Mouse (Mus musculus): Measurements from ENCODE around the gene Anapc1. TPM values are rescaled to one million over a fixed set of nuclear protein-coding genes. Genes with fewer than 3 reads are reported as not detected.

The Anapc1 gene
- total RNA-seq, 2 experiments from 2014 or later, result 50.6 to 51.0 TPM

DNA sequence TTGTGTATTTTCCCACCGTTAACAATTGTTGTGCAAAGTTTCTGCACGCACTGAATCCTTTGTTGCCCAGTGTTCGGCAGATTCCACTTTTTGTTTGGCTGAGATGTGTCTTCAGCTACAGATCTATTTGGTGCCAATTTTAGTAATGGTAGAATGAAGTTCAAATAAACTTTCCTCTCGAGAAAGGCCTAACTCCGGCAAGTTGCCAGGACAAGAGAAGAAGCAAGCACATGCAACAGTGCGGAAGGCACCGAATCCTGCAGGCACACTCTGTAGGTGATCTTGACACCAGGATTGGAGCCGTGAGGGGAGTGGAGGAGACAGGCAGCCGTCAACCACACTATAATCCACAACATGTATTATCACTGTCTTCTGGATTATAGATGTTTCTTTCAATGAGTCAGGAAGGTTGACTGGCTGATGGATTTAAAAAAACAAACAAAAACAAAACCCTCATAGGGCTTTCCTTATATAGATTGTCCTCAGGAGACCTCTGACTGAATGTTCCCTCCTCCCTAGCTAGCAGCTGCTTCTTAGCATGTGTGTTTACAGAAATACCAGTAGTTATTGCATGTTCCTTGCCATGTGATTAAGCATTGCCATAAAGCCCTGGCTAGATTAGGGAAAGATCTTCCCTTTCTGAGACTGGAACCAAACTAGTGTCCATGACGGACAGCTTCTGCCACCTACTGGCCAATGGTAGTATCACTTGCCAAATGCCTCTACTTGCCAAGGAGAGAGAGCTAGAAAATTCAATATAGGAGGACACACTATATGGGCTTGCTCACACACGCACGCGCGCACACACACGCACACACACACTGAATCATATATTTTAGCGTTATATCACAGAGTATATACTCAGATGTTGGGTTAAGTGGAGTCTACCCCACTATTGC is 114.2 kb downstream of the Anapc1 start:
- intact Hi-C loops (cut with DNase I), result loop anchor here (1.0 to 10.0 kb wide), 5 partner anchors 160 to 684 kb away; no protein-coding TSS in a partner anchor
- peak; percentile 82 to 91 for DNase-seq

DNA sequence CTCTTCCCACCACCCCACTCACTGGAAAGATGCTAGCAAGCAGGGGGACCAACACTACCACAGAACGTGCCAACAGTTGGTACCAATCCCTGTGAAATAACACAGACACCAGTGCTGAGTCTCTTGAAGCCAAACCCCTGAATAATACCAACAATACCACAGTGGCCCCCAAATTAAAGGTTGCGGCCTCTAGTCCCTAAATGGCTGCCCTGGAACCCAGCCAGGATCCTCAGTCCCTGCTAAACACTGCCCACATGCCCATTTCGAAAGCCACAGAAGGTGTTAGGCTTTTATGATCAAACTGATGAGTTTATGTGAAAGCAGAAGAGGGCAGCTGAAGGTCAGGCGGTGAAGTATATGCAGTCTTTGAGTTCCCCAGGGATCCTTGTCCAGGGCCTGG is 116.2 kb downstream of the Anapc1 start:
- DNase-seq, result no peak
- intact Hi-C loops (cut with DNase I), result loop anchor here (5.0 to 10.0 kb wide), 2 partner anchors 174 to 286 kb away; no protein-coding TSS in a partner anchor

DNA sequence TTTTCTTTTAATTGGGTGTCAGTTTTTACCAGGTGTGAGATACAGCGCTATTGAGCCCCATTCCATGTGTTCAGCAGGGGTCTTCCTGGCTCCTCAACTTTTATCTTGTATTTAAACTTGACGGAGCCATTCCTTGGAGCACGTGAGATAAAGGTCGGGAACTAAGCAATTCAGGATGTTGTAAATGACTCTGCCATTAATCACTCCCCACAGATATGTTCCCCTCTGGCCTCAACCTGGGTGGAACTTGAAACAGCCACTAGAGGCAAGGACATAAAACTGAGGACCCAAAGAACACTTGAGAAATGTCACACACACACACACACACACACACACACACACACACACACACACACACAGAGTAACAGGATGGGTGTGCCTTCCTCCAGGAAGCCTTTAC is 118.7 kb downstream of the Anapc1 start:
- intact Hi-C loops (cut with DNase I), result no loop called here
- DNase-seq, result no peak

DNA sequence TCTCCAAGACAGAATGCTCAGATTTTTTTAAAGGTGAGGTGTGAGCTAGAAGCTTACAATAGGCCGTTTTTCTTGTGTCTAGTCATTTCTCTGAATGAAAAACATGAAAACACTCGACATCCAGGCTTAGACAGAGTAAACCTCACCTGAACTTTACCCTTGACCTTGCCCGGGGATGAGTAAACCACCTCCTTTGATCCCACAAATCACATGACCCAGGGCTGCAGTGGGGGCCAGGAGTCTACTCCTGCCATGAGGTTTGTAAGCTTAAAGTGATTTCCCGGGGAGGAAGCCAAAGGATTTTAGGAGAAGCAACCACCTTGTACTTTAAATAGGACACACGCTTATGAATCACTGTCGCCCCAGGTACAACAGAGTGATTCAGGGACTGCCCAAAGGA is 119.2 kb downstream of the Anapc1 start:
- intact Hi-C loops (cut with DNase I), result no loop called here
- no peak for DNase-seq

DNA sequence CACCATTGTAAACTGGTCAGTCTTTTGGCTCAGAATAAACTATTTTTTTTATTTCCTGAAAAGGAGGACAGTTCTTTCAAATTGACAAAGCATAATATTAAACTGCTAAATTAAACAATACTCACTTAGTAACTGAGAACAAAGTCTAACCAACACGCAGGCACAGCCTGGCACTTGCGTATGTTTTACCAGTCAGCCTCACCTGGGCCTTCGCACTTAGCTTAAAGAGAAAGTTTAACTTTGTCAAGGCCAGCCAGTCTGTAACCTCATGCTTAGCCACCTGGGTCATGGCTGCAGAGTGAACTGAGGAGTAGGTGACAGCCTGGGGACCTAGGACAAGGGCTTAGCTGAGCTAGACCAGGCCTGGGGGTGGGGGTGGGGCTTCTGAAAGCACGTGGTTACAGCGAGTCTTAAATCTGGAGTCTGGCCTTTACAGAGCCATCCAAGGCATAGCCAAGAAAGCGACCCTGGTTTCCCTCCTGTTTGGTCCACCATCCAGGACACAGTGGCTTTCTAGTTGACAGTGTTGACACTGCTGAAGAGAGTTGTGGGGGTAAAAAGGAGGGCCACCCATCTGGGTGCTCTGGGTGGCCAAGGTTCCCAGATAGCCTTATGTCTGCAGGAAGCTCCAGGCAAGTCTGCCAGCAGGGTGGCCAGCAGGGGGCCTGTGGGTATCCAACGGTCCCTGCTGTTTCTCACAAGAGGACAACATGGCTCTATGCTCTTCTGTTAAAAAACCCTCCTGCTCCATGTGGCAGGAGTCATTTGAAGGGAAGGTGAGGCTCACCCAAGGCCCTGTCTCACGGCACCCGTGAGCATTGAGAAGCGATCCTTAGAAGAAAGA is 120.7 kb downstream of the Anapc1 start:
- intact Hi-C loops (cut with DNase I), result no loop called here
- peak; percentile 11 to 16 for DNase-seq

DNA sequence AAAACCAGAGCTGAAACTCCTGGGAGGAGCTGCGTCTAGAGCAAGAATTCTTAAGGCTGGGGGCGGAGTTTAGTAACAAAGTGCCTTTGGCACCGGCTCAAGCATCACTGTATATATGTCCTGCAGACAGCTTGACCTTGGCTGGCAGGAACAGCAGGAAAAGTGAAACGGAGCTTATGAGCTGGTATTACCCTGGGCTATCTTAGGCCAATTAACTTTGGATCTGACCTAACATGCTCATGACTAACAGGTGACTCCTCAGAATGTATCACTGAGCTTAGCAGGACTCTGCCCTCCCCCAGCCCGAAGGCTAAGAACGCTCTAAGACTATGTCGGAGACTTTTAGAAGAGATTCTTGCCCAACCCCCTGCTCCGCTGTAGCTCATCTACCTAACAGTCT is 121.3 kb downstream of the Anapc1 start:
- no peak for DNase-seq
- intact Hi-C loops (cut with DNase I), result no loop called here

DNA sequence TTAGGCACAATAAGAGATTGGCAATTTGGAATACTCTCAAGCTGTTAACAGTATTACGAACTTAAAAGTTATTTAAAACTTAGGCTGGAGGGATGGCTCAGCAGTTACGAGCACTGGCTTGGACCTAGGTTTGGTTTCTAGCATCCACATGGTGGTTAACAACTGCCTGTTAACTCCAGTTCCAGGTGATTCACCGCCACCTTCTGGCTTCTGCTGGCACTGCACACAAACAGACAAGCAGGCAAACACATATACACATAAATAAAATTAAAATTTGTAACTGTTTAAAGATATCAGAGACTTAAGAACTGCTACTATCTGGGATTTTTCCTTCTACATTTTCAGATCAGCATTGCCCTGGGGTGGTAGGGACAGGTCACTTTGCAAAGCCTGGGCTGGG is 123.0 kb downstream of the Anapc1 start:
- DNase-seq, result no peak
- intact Hi-C loops (cut with DNase I), result no loop called here

Other genes starting within 250 kb of the Anapc1 start
- gene Spdye4c, start 96.2 kb downstream of the Anapc1 start, total RNA-seq (2021), result not detected
- gene Mertk, start 11.6 kb upstream of the Anapc1 start, total RNA-seq (2021), result 1 to 10 TPM; 6.5 to 8.0 TPM
- 10 to 100 TPM; 23.3 to 23.4 TPM for gene Tmem87b, start 130.7 kb upstream of the Anapc1 start, total RNA-seq (2021)
- under 1 TPM; 0.73 to 0.98 TPM for gene Fbln7, start 175.6 kb upstream of the Anapc1 start, total RNA-seq (2021)

Measured in heart, postnatal 14 days (tissue).